1 mouse cellular context compared by ENCODE assay signal in the genomic region with DNA sequence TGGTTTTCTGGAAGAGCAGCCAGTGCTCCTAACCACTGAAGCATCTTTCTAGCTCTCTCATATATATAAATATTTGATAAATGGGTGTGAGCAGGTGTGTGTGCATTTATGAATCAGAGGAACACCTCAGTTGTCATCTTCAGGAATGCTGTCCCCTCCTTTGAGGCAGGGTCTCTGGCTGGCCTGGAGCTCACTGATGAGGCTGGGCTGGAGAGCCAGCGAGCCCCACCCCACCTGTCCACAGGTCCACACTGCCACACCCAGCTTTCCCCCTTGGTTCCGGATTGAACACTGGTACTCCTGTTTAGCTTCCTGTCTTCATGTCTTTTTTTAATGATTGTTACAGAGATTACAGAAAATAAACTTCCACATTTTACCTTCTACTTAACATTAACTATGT.
A peak's percentile ranks its signal among the peaks of the same experiment; 100 is the strongest.
TF ChIP-seq lines count a peak whose summit lies in the region.

No protein-coding gene starts in this region.

TF ChIP-seq in MEL, 35 proteins besides CTCF, POLR2A, EP300 and RAD21:
- TF ChIP-seq ZNF384 (IDR thresholded peaks at IDR 0.05; ENCODE audit: low read depth, low read length) = 0 out of 2 replicates have a peak, but pooled peaks have one; percentile 10
- TF ChIP-seq JUND (IDR thresholded peaks at IDR 0.05; ENCODE audit: low read depth, low read length) = no peak
- no peak for TF ChIP-seq E2F4 (IDR thresholded peaks at IDR 0.05; ENCODE audit: borderline replicate concordance, low read depth, low read length)
- TF ChIP-seq GATA1 (IDR thresholded peaks at IDR 0.05; ENCODE audit: low read depth, low read length) = no peak
